Mouse (Mus musculus): Measurements from ENCODE around the gene Cand2. TPM values are rescaled to one million over a fixed set of nuclear protein-coding genes. Genes with fewer than 3 reads are reported as not detected.

The Cand2 gene
- 59.5 and 65.2 TPM in 2 replicates for polyA plus RNA-seq (2016; fragmentation: Nextera tagmentation; extraction: Ambion mirVana)

GRCm38 (mm10) chr6:115774501-115774921, at the start of gene Cand2:
Gene Cand2, plus strand, starts transcription at chr6:115774538.
- 0% methylated on average over 26 of the region's 28 CpGs for WGBS
- peak; percentile 80 for DNase-seq (ENCODE audit: extremely low spot score, low spot score)
- no peaks in the 10 kb centered on the region; the same call in 1 of the 2 replicates for H3K9me3 ChIP-seq
- H3K4me3 ChIP-seq = peak within 1 kb of the TSS; percentile 88
- peak within 1 kb of the TSS; percentile 99 for H3K27ac ChIP-seq
- peaks cover 34% of the 10 kb centered on the region for H3K4me1 ChIP-seq
- H3K27me3 ChIP-seq (ENCODE audit: poor library complexity, severe bottlenecking) = no peaks in the 10 kb centered on the region
- peaks cover 31% of the 10 kb centered on the region for H3K36me3 ChIP-seq (replicated peaks)

GRCm38 (mm10) chr6:115727108-115727507, 47.2 kb upstream of the Cand2 start:
- Histone ChIP-seq H3K4me1 (peaks cover 6% of the 10 kb centered on the region; the same call in 1 of the 2 replicates), H3K27ac (no peak overlapping the region), H3K27me3 (ENCODE audit: poor library complexity, severe bottlenecking) (no peaks in the 10 kb centered on the region), H3K9me3 (peaks cover 4% of the 10 kb centered on the region; the same call in 1 of the 2 replicates), H3K4me3 (no peak overlapping the region), H3K36me3 (replicated peaks) (no peaks in the 10 kb centered on the region)
- peak; percentile 60 for DNase-seq (ENCODE audit: extremely low spot score, low spot score)
- WGBS = 92% methylated on average over 1 of the region's 1 CpGs

- no peaks in the 10 kb centered on the region for H3K27me3 ChIP-seq (ENCODE audit: poor library complexity, severe bottlenecking)
- H3K27ac ChIP-seq = no peak overlapping the region
- no peak overlapping the region for H3K4me3 ChIP-seq
- H3K36me3 ChIP-seq (replicated peaks) = no peaks in the 10 kb centered on the region
- H3K9me3 ChIP-seq = peaks cover 4% of the 10 kb centered on the region; the same call in 1 of the 2 replicates
- peaks cover 6% of the 10 kb centered on the region; the same call in 1 of the 2 replicates for H3K4me1 ChIP-seq
- WGBS = 56% methylated on average over 2 of the region's 2 CpGs
- no peak for DNase-seq (ENCODE audit: extremely low spot score, low spot score)
These were observed 46.8 kb upstream of the Cand2 start for GRCm38 (mm10) chr6:115727570-115727969.

GRCm38 (mm10) chr6:115730560-115731342, 43.6 kb upstream of the Cand2 start:
- H3K36me3 ChIP-seq (replicated peaks) = no peaks in the 10 kb centered on the region
- H3K4me1 ChIP-seq = peaks cover 6% of the 10 kb centered on the region; the same call in 1 of the 2 replicates
- no peaks in the 10 kb centered on the region for H3K27me3 ChIP-seq (ENCODE audit: poor library complexity, severe bottlenecking)
- DNase-seq (ENCODE audit: extremely low spot score, low spot score) = no peak
- 77% methylated on average over 20 of the region's 20 CpGs for WGBS
- H3K9me3 ChIP-seq = peaks cover 9% of the 10 kb centered on the region; the same call in 1 of the 2 replicates
- 0 out of 2 replicates have a peak overlapping the region, but pooled peaks have one; percentile 35 for H3K27ac ChIP-seq
- no peak overlapping the region for H3K4me3 ChIP-seq

GRCm38 (mm10) chr6:115732341-115732928, 41.9 kb upstream of the Cand2 start:
- no peak overlapping the region for H3K27ac ChIP-seq
- H3K4me1 ChIP-seq = peaks cover 6% of the 10 kb centered on the region; the same call in 1 of the 2 replicates
- H3K4me3 ChIP-seq = no peak overlapping the region
- no peaks in the 10 kb centered on the region for H3K36me3 ChIP-seq (replicated peaks)
- H3K9me3 ChIP-seq = peaks cover 5% of the 10 kb centered on the region; the same call in 1 of the 2 replicates
- no peak for DNase-seq (ENCODE audit: extremely low spot score, low spot score)
- H3K27me3 ChIP-seq (ENCODE audit: poor library complexity, severe bottlenecking) = no peaks in the 10 kb centered on the region
- 88% methylated on average over 22 of the region's 22 CpGs for WGBS

GRCm38 (mm10) chr6:115734909-115735308, 39.4 kb upstream of the Cand2 start:
- no peak for DNase-seq (ENCODE audit: extremely low spot score, low spot score)
- Histone ChIP-seq H3K36me3 (replicated peaks) (no peaks in the 10 kb centered on the region), H3K27me3 (ENCODE audit: poor library complexity, severe bottlenecking) (no peaks in the 10 kb centered on the region), H3K27ac (no peak overlapping the region), H3K4me3 (no peak overlapping the region), H3K4me1 (peaks cover 6% of the 10 kb centered on the region; the same call in 1 of the 2 replicates), H3K9me3 (peaks cover 5% of the 10 kb centered on the region; the same call in 1 of the 2 replicates)
- 79% methylated on average over 4 of the region's 4 CpGs for WGBS

- Histone ChIP-seq H3K4me1 (peaks cover 6% of the 10 kb centered on the region), H3K4me3 (no peak overlapping the region), H3K27ac (no peak overlapping the region), H3K9me3 (peaks cover 5% of the 10 kb centered on the region; the same call in 1 of the 2 replicates), H3K36me3 (replicated peaks) (no peaks in the 10 kb centered on the region), H3K27me3 (ENCODE audit: poor library complexity, severe bottlenecking) (no peaks in the 10 kb centered on the region)
- WGBS = 92% methylated on average over 5 of the region's 5 CpGs
- no peak for DNase-seq (ENCODE audit: extremely low spot score, low spot score)
These were observed 35.3 kb upstream of the Cand2 start for GRCm38 (mm10) chr6:115739056-115739455.

- Histone ChIP-seq H3K4me3 (no peak overlapping the region), H3K27me3 (ENCODE audit: poor library complexity, severe bottlenecking) (no peaks in the 10 kb centered on the region), H3K4me1 (peaks cover 19% of the 10 kb centered on the region), H3K27ac (no peak overlapping the region), H3K36me3 (replicated peaks) (no peaks in the 10 kb centered on the region), H3K9me3 (no peaks in the 10 kb centered on the region)
- WGBS = 13% methylated on average over 1 of the region's 1 CpGs
- DNase-seq (ENCODE audit: extremely low spot score, low spot score) = no peak
These were observed 30.8 kb upstream of the Cand2 start for GRCm38 (mm10) chr6:115743569-115743968.

GRCm38 (mm10) chr6:115746326-115746725, 28.0 kb upstream of the Cand2 start:
- H3K27ac ChIP-seq = no peak overlapping the region
- H3K36me3 ChIP-seq (replicated peaks) = no peaks in the 10 kb centered on the region
- H3K9me3 ChIP-seq = no peaks in the 10 kb centered on the region
- no peaks in the 10 kb centered on the region for H3K27me3 ChIP-seq (ENCODE audit: poor library complexity, severe bottlenecking)
- WGBS = 28% methylated on average over 1 of the region's 1 CpGs
- no peak for DNase-seq (ENCODE audit: extremely low spot score, low spot score)
- peaks cover 19% of the 10 kb centered on the region for H3K4me1 ChIP-seq
- H3K4me3 ChIP-seq = no peak overlapping the region

- H3K27ac ChIP-seq = no peak overlapping the region
- no peak overlapping the region for H3K4me3 ChIP-seq
- DNase-seq (ENCODE audit: extremely low spot score, low spot score) = no peak
- no peaks in the 10 kb centered on the region for H3K27me3 ChIP-seq (ENCODE audit: poor library complexity, severe bottlenecking)
- H3K36me3 ChIP-seq (replicated peaks) = no peaks in the 10 kb centered on the region
- peaks cover 17% of the 10 kb centered on the region for H3K4me1 ChIP-seq
- 82% methylated on average over 7 of the region's 7 CpGs for WGBS
- peaks cover 3% of the 10 kb centered on the region for H3K9me3 ChIP-seq
These were observed 18.8 kb upstream of the Cand2 start for GRCm38 (mm10) chr6:115755536-115755935.

GRCm38 (mm10) chr6:115758981-115759435, 15.3 kb upstream of the Cand2 start:
- Histone ChIP-seq H3K27me3 (ENCODE audit: poor library complexity, severe bottlenecking) (no peaks in the 10 kb centered on the region), H3K4me1 (peaks cover 50% of the 10 kb centered on the region), H3K36me3 (replicated peaks) (no peaks in the 10 kb centered on the region), H3K4me3 (no peak overlapping the region), H3K9me3 (peaks cover 3% of the 10 kb centered on the region), H3K27ac (0 out of 2 replicates have a peak overlapping the region, but pooled peaks have one; percentile 17)
- 77% methylated on average over 9 of the region's 9 CpGs for WGBS
- no peak for DNase-seq (ENCODE audit: extremely low spot score, low spot score)

GRCm38 (mm10) chr6:115759461-115759860, 14.9 kb upstream of the Cand2 start:
- H3K27ac ChIP-seq = 0 out of 2 replicates have a peak overlapping the region, but pooled peaks have one; percentile 17
- 78% methylated on average over 5 of the region's 5 CpGs for WGBS
- DNase-seq (ENCODE audit: extremely low spot score, low spot score) = no peak
- no peaks in the 10 kb centered on the region for H3K27me3 ChIP-seq (ENCODE audit: poor library complexity, severe bottlenecking)
- no peaks in the 10 kb centered on the region for H3K36me3 ChIP-seq (replicated peaks)
- peaks cover 50% of the 10 kb centered on the region for H3K4me1 ChIP-seq
- no peak overlapping the region for H3K4me3 ChIP-seq
- H3K9me3 ChIP-seq = peaks cover 3% of the 10 kb centered on the region
